Mouse (Mus musculus): ENCODE measurements around the gene Gm44973. TPM values are rescaled to one million over a fixed set of nuclear protein-coding genes. Genes with fewer than 3 reads are reported as not detected.
A peak's percentile ranks its signal among the peaks of the same experiment; 100 is the strongest.
"Not testable (repeated sequence)": the region's sequence is repeated elsewhere in the genome, so short reads cannot be mapped to it uniquely, and the experiment has no call there.

The Gm44973 gene
- polyA plus RNA-seq, 1 experiment = not detected

DNA sequence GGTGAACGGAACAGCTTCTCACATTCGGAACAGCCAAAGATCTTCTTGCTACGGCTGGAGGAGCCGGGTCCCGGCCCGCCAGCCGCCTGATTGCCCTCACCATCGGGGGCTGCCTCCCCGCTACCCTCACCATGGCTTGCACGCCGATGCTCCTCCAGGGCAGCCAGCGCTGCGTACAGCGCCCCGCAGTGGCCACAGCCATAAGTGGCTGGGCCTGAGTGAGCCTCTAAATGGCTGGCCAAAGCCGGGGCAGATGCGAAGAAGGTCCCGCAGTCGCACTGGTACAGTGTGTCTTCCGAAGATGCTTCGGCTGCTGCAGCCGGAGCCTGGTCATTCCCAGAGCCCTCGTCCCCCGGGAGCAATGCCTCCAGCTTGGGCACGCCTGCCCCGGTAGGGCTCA lies 7.1 kb upstream of the Gm44973 start:
- TF ChIP-seq POLR2A (IDR thresholded peaks at IDR 0.05; ENCODE audit: borderline replicate concordance, insufficient read depth, low read length) = no peak
- TF ChIP-seq CTCF (IDR thresholded peaks at IDR 0.05; ENCODE audit: borderline replicate concordance, insufficient read depth, low read depth, low read length) = no peak

DNA sequence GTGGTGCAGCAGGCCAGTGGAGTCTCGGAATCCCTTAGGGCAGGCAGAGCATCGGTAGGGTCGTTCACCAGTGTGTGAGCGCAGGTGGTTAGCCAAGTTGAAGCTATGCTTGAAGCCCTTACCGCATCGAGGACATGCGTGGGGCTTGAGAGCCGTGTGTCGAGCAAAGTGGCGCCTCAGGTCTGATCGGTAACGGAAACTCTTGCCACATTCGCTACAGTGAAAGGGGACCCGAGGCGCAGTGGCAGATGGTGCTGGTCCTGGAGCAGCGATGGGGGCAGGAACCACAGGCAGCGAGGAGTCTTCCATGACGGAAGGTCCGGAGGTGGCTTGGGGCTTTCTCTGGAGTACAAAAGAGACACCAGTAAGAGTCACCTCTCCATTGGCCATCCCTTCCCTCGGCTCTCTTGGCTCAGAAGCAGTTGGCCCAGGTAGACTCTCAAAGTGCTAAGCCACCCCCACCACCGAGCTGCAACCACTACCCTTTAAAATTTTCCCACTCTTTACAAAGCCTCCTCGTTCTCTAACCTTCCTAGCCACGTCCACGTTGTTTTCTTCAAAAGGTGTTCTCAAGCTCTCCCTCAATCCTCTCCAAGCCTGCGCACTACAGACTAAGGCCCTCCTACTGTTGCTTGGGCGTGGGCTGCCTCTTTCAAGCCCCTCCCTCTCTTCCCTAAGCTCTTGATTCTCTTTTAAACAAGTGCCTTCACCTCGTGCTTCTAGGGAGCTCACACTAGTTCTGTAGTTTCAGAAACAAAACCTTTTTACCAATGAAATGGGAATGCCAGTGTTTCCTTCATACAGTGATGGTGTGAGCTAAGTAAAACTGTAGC lies 2.4 kb upstream of the Gm44973 start:
- Histone ChIP-seq H3K4me1 (ENCODE audit: control insufficient read depth, insufficient read depth, low read length) (no peaks in the 10 kb centered on the region), H3K27ac (ENCODE audit: insufficient read depth, low read length) (no peak overlapping the region), H3K27me3 (ENCODE audit: control insufficient read depth, insufficient read depth, low read length) (no peaks in the 10 kb centered on the region), H3K4me3 (replicated peaks; ENCODE audit: insufficient read depth, low read depth, low read length) (no peak overlapping the region)
- no peak for DNase-seq
- 87% methylated on average over 27 of the region's 27 CpGs for WGBS
- no peak for TF ChIP-seq POLR2A (IDR thresholded peaks at IDR 0.05; ENCODE audit: borderline replicate concordance, insufficient read depth, low read length)
- TF ChIP-seq CTCF (IDR thresholded peaks at IDR 0.05; ENCODE audit: borderline replicate concordance, insufficient read depth, low read depth, low read length) = no peak

More for the DNA sequence above, 7.1 kb upstream of the Gm44973 start:
- Histone ChIP-seq H3K27me3 (ENCODE audit: control insufficient read depth, insufficient read depth, low read length) (no peaks in the 10 kb centered on the region), H3K27ac (ENCODE audit: insufficient read depth, low read length) (no peak overlapping the region), H3K4me3 (replicated peaks; ENCODE audit: insufficient read depth, low read depth, low read length) (no peak overlapping the region), H3K4me1 (ENCODE audit: control insufficient read depth, insufficient read depth, low read length) (no peaks in the 10 kb centered on the region)
- DNase-seq = no peak
- 93% methylated on average over 26 of the region's 26 CpGs for WGBS

DNA sequence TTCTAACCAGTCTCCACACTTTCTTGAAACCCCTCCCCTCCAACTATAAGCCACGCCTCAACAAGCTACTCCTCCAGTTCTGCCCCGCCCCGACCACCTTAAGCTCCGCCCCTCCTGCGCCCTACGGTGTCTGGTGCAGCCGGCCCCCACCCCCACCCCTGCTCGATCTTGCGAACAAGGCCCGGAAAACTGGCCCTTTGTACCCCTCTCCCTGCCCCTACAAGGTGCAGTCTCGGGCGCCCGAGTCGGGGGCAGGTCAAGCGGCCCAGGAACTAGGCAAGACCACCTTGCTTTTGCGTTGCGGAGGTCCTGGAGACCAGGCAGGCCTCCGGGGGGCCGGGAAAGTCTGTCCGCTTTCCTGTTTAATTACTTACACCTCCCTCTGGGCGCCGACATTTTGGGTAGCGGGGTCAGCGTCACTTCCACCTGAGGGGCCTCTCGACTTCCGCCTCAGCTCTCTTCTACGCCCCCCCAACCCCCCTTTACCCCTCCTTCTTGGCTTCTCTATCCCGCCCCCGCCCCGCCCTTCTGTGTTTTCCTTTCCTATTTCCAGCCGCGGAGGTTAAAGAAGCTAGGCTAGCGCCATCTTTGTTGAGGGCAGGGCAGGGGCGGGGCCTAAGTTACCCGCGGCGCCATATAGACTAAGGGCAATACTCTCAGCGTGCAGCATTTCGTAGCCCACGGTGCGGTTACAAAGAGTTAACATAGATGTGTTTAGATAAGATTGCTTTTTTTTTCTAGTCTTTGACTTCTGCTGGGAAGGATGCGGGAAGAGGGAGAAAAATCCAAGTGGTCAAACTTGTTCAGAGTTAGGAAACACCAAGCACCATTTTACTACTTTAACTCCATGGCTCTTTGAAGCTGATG lies 812 bp upstream of the Gm44973 start, which contains the start of the genes Zfp524 and Fiz1:
Zfp524 (plus strand) TSS at position 165 of the 867 bp plus-strand sequence.
Fiz1 (minus strand) TSS at position 447 of the 867 bp plus-strand sequence.
- Histone ChIP-seq H3K4me3 (replicated peaks; ENCODE audit: insufficient read depth, low read depth, low read length) (peak within 1 kb of the TSS; percentile 93), H3K4me1 (ENCODE audit: control insufficient read depth, insufficient read depth, low read length) (no peaks in the 10 kb centered on the region), H3K27me3 (ENCODE audit: control insufficient read depth, insufficient read depth, low read length) (no peaks in the 10 kb centered on the region), H3K27ac (ENCODE audit: insufficient read depth, low read length) (peak within 1 kb of the TSS; percentile 95)
- DNase-seq = peak; percentile 96 to 97
- WGBS = under 1% methylated on average over 42 of the region's 42 CpGs
- no peak for TF ChIP-seq CTCF (IDR thresholded peaks at IDR 0.05; ENCODE audit: borderline replicate concordance, insufficient read depth, low read depth, low read length)
- no peak for TF ChIP-seq POLR2A (IDR thresholded peaks at IDR 0.05; ENCODE audit: borderline replicate concordance, insufficient read depth, low read length)

DNA sequence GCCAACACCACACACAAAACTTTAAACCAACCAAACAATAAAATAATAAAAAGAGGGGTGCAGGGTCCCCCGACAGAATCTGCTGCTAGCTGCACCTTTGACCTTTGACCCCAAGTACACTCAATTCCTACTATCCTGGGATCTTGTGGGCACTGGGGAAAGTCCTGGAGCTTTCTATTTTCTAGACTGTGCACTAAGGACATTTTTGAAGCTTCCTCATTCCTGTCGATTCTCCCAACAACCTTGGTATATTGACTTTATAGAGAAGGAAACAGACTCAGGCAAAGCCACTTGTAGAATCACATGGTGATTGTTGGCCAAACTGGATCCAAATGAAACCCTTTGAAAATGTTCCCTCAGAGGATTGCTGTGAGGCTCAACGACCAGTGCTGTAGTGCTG lies 761 bp downstream of the Gm44973 start:
- Histone ChIP-seq H3K27ac (ENCODE audit: insufficient read depth, low read length) (peak overlapping the region; percentile 39; the same call in 1 of the 2 replicates), H3K4me1 (ENCODE audit: control insufficient read depth, insufficient read depth, low read length) (no peaks in the 10 kb centered on the region), H3K4me3 (replicated peaks; ENCODE audit: insufficient read depth, low read depth, low read length) (peak overlapping the region; percentile 84), H3K27me3 (ENCODE audit: control insufficient read depth, insufficient read depth, low read length) (no peaks in the 10 kb centered on the region)
- WGBS = 61% methylated on average over 3 of the region's 3 CpGs
- DNase-seq = no peak
- no peak for TF ChIP-seq POLR2A (IDR thresholded peaks at IDR 0.05; ENCODE audit: borderline replicate concordance, insufficient read depth, low read length)
- TF ChIP-seq CTCF (IDR thresholded peaks at IDR 0.05; ENCODE audit: borderline replicate concordance, insufficient read depth, low read depth, low read length) = no peak

DNA sequence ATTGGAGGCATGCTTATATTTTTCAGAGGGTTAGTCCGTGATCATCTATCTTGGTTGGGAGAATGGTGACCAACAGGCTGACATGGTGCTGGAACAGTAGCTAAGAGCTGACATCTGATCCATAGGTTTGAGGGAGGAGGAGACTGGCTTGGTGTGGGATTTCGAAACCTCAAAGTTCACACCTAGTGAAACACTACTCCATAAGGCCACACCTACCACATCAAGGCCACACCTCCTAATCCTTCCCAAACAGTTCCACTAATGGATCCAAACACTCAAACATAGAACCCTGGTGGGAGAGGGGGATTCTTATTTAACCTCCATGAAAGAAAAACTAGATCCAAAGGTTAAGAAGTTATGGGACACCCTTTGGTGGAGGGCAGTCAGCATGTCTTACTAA lies 1.6 kb downstream of the Gm44973 start:
- Histone ChIP-seq H3K4me1 (ENCODE audit: control insufficient read depth, insufficient read depth, low read length) (no peaks in the 10 kb centered on the region), H3K4me3 (replicated peaks; ENCODE audit: insufficient read depth, low read depth, low read length) (no peak overlapping the region), H3K27ac (ENCODE audit: insufficient read depth, low read length) (no peak overlapping the region), H3K27me3 (ENCODE audit: control insufficient read depth, insufficient read depth, low read length) (no peaks in the 10 kb centered on the region)
- WGBS = 96% methylated on average over 2 of the region's 2 CpGs
- no peak for TF ChIP-seq POLR2A (IDR thresholded peaks at IDR 0.05; ENCODE audit: borderline replicate concordance, insufficient read depth, low read length)
- TF ChIP-seq CTCF (IDR thresholded peaks at IDR 0.05; ENCODE audit: borderline replicate concordance, insufficient read depth, low read depth, low read length) = no peak
- no peak for DNase-seq

DNA sequence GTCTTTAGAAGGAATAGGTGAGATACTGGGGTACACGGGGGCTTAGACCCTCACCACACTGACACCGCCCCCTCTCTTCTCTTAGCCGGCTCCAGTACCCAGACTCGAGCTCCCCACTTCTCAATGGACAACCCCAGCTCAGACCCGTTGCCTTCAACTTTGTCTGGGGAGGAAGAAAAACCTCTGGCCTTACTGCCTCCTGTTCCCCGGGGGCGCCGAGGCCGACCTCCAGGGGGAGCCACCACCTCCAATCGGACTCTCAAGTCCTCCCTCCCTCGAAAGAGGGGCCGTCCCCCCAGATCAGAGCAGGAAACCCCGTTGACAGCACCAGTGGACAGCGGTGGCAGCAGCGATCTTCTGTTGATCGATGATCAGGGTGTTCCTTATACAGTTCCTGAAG lies 2.1 kb downstream of the Gm44973 start:
- Histone ChIP-seq H3K27me3 (ENCODE audit: control insufficient read depth, insufficient read depth, low read length) (no peaks in the 10 kb centered on the region), H3K4me3 (replicated peaks; ENCODE audit: insufficient read depth, low read depth, low read length) (no peak overlapping the region), H3K4me1 (ENCODE audit: control insufficient read depth, insufficient read depth, low read length) (no peaks in the 10 kb centered on the region), H3K27ac (ENCODE audit: insufficient read depth, low read length) (no peak overlapping the region)
- TF ChIP-seq POLR2A (IDR thresholded peaks at IDR 0.05; ENCODE audit: borderline replicate concordance, insufficient read depth, low read length) = no peak
- TF ChIP-seq CTCF (IDR thresholded peaks at IDR 0.05; ENCODE audit: borderline replicate concordance, insufficient read depth, low read depth, low read length) = peak; percentile 14; the same call in 1 of the 2 replicates
- WGBS = 87% methylated on average over 16 of the region's 16 CpGs
- DNase-seq = no peak

DNA sequence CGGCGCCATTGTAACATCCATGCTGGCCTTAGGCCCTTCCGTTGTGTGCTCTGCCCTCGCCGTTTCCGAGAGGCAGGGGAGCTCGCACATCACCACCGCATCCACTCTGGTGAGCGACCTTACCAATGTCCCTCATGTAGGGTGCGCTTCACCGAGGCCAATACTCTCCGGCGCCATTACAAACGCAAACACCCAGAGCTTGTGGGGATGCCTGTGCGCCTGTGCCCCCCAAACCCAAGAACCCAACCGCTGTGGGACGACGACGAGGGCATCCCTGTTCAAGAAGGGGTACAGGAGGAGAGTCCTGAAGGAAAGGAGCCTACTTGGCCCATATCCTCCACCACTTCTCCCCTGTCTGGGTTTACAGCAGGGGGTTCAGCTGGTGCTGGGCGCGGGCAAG lies 2.6 kb downstream of the Gm44973 start:
- Histone ChIP-seq H3K4me1 (ENCODE audit: control insufficient read depth, insufficient read depth, low read length) (no peaks in the 10 kb centered on the region), H3K27ac (ENCODE audit: insufficient read depth, low read length) (no peak overlapping the region), H3K27me3 (ENCODE audit: control insufficient read depth, insufficient read depth, low read length) (no peaks in the 10 kb centered on the region), H3K4me3 (replicated peaks; ENCODE audit: insufficient read depth, low read depth, low read length) (no peak overlapping the region)
- TF ChIP-seq POLR2A (IDR thresholded peaks at IDR 0.05; ENCODE audit: borderline replicate concordance, insufficient read depth, low read length) (no peak), CTCF (IDR thresholded peaks at IDR 0.05; ENCODE audit: borderline replicate concordance, insufficient read depth, low read depth, low read length) (no peak)
- WGBS = 98% methylated on average over 21 of the region's 21 CpGs
- no peak for DNase-seq

DNA sequence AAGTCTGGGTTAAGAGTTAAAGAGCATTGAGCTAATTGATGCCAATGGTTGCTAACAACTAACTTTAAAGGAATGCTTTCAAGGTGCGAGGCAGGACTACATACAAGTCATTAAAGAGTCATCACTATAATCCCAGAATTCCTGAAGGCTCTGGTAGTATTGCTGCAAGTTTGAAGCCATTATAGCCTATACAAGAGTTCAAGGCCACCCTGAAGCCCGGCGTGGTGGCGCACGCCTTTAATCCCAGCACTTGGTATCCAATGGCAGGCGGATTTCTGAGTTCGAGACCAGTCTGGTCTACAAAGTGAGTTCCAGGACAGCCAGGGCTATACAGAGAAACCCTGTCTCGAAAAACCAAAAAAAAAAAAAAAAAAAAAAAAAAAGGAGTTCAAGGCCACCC lies 4.3 kb downstream of the Gm44973 start:
- WGBS = 24% methylated on average over 8 of the region's 8 CpGs
- not testable (repeated sequence) for H3K27ac ChIP-seq (ENCODE audit: insufficient read depth, low read length); H3K4me3 ChIP-seq (replicated peaks; ENCODE audit: insufficient read depth, low read depth, low read length); H3K4me1 ChIP-seq (ENCODE audit: control insufficient read depth, insufficient read depth, low read length); DNase-seq; H3K27me3 ChIP-seq (ENCODE audit: control insufficient read depth, insufficient read depth, low read length)
